Mouse (Mus musculus) mesoderm, embryonic 11.5 days (tissue): Measurements from ENCODE around the gene Tbc1d10a.

Source experiments
- DNase-seq: peaks from one replicate; pipeline ENCODE4 v3.0.0-alpha.2; 2012; ENCODE audit warnings: low read depth, low spot score

Tbc1d10a gene

GRCm38 (mm10) chr11:4186486-4187317 lies at the start of gene Tbc1d10a:
TSS of gene Tbc1d10a (plus strand) at chr11:4186789.
- DNase-seq = peak; percentile 97

- DNase-seq = no peak
These were observed 47.6 kb upstream of the Tbc1d10a start for GRCm38 (mm10) chr11:4138964-4139363.

DNA sequence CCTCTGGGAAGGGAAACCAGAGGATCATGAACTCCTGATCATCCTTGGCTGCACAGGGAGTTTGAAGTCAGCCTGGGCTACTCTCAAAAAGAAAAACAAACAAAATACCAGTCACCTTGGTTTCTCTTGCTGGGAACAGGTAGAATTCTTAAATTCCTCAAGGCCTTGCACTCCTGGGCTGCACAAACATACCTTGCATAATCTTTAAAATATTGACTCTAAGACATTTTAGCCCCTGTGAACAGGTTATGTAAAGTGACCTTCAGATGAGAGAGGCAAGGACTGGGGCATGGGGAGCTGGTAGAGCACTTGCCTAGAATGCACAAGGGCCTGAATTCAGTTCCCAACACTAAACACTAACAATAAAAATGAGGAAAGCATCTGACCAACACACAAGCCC lies 45.1 kb upstream of the Tbc1d10a start:
- no peak for DNase-seq

GRCm38 (mm10) chr11:4142352-4142751 lies 44.2 kb upstream of the Tbc1d10a start:
- DNase-seq = no peak

DNA sequence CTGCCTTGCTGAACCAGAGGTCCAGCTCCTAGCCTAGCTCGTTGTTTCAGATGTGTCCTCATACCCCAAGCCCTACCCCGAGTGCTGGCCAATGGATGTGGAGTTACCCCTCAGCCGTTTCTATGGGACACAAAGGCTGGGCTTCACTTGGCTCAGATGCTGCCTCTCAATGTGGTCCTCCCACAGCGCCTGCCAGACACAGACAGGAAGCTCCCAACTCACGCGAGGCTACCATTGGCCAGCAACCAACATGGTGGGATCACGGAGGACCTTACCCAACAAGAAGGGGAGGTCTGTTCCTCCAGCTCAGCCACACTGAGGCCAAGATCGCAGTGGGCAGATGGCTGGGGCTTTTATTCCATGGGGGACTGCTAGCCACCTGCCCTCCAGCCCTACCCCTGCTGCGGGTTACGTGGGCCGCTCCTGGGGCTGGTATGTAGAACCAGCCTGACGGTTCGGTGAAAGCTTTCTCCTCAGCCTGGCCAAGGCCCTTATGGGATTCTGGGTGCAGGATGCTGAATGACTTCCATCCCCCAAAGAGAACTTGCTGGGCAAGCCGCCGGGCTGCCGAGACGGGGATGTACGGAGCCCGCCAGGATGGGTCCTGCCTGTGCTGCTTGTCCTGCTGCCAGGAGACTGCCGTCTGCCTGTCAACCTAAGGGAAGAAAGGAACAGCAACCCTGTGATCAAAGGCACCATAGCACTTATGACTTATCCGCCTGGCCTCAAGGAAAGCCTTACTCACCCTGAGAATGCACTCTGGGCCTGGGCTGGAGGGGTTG lies 43.1 kb upstream of the Tbc1d10a start:
- DNase-seq = no peak

DNA sequence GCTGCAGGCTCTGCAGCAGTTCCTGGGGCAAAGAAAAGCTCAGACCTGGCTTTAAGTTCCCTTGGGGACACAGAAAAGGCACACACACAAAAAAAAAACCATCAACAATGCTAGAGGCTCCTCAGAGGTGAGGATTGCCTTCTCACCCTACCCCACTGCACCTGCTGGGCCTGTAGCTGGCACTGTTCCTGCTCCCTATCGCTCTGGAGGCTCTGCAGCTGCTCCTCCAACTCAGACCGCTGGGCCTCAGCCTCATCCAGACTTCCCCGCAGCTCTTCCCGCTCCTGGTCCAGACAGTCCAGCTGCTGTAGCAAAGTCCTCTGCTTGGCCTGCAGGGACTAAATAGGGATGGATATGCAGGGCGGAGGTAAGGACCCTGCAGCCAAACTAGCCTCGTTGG lies 40.2 kb upstream of the Tbc1d10a start:
- no peak for DNase-seq

- no peak for DNase-seq
These were observed 39.5 kb upstream of the Tbc1d10a start for GRCm38 (mm10) chr11:4147098-4147497.

GRCm38 (mm10) chr11:4148120-4148519 lies 38.5 kb upstream of the Tbc1d10a start:
- no peak for DNase-seq

DNA sequence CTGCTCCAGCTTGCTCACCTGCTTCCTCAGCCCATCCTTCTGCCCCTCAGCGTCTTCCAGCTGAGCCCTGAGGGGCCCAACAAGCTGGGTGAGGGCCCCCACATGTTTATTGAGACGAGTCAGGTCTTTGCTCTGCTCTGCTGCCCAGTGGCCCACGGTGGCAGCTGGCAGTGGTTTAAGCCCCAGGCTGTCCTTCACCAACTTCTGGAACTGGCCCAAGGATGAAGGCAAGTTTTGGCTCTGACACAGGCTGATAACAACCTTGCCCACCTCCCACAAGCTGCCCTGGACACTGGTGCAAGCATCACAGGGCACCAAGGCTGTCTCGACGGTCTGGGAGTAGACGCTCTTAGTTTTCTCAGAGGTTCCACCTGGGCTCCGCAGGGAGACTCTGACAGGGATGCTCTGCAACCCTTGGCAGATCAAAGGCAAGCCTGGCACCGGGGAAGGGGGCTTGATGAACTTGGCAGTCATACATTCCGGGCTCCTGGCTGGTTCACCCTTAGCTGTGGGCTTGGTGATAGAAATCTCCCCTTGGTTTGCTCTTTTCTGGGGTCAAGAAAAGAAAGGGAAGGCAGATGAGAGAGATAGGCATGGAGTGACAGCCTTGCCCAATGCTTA lies 37.9 kb upstream of the Tbc1d10a start:
- DNase-seq = no peak

- DNase-seq = no peak
These were observed 36.7 kb upstream of the Tbc1d10a start for GRCm38 (mm10) chr11:4149886-4150285.

DNA sequence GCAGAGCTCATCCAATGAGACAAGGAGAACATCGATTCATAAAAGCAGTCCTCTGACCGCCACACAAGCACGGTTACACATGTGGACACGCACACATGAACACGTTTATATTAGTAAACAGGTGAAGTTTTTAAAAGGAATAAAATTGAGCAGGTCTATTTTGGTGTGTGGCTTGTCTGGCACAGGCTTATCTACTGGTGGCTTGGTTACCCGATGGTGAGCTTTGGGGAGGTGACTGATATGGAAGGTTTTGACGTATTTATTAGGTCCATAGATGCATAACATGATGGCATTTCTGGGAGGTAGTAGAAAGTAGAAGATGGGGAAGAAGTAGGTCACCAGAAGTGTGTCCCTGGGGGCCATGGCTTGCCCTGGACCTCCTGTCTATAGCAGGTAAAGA lies 32.9 kb upstream of the Tbc1d10a start:
- DNase-seq = no peak

- DNase-seq = no peak
These were observed 30.9 kb upstream of the Tbc1d10a start for GRCm38 (mm10) chr11:4155641-4156040.

DNA sequence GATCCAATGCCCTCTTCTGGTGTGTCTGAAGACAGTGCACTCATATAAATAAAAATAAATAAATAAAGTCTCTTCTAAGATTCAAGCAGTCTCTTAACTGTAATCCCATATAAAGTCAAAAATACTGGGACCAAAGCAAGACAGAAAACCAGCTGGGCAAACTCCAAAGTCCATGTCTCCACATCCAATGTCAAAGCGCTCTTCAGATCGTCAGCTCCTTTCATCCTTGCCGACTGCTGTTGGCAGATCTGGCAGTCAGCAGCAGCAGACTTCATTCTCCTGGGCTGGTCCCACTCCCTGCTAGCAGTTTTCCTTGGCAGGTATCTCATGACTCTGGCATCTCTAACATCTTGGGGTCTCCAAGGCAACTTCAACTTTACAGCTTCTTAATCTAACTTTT lies 27.9 kb upstream of the Tbc1d10a start:
- no peak for DNase-seq

GRCm38 (mm10) chr11:4159808-4160708 lies 26.5 kb upstream of the Tbc1d10a start, which contains the start of the genes Ccdc157 and Sf3a1:
TSS of gene Ccdc157 (minus strand) at chr11:4160293.
TSS of gene Sf3a1 (plus strand) at chr11:4160350.
- peak; percentile 93 for DNase-seq

- DNase-seq = no peak
These were observed 25.7 kb upstream of the Tbc1d10a start for GRCm38 (mm10) chr11:4160758-4161480.

DNA sequence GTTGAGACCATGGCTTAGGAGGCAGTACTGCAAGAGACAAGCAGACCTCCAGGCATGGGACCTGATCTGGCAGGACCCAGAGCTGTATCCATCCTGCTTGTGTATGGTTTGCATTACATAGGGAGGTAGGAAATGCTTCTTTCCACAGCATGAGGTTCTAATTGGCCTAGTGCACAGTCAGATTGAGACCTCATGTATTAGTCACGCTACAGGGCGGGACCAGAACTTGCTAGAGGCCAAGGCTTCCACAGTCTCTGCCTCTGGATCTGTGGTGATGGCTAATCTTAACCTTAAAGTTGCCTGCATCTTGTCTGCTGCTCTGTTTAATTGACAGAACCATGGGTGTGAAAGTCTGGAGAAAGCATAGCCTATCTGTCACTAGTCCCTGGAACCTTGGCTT lies 21.9 kb upstream of the Tbc1d10a start:
- no peak for DNase-seq

DNA sequence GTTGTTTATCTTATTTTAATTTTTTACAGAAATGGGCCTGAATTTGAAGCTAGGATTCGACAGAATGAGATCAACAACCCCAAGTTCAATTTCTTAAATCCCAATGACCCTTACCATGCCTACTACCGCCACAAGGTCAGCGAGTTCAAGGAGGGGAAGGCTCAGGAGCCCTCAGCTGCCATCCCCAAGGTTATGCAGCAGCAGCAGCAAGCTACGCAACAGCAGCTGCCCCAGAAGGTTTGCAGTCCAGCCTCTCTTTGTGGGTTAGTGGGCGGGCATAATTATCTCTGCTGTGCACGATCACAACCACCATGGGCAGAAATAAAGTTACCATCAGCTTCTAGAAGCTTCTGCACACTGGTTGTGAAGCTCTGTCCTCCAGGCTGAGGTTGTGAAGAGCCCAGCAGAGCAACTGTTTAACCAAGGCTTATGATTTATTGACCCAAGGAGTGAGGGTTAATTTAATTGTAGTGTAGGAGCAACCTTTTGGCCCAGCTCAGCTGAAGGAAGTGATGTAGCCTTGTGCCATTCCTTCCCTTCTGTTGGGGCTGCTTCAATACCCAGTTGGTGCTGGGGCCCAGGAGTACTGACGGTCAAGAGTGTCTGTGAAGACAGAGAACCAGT lies 20.0 kb upstream of the Tbc1d10a start:
- DNase-seq = no peak

- no peak for DNase-seq
These were observed 12.0 kb upstream of the Tbc1d10a start for GRCm38 (mm10) chr11:4174586-4174985.

DNA sequence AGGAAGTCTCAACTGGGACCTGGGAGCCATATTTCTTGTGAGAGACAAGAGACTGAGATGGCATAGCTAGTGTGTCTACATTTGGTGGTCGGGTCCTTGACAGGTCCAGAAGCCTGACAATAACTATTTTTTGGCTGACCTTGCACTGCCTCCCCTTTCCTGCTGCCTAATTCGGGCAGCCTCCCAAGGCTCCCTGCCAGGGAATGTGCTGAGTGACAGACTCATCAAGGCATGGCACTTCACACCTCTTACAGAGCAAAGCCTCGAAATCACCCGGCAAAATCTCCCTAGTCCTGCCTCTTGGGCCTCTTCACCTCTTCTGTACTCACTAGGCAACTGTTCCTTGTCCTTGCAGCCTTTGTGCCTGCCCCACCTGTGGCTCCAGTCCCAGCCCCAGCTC lies 8.9 kb upstream of the Tbc1d10a start:
- no peak for DNase-seq

DNA sequence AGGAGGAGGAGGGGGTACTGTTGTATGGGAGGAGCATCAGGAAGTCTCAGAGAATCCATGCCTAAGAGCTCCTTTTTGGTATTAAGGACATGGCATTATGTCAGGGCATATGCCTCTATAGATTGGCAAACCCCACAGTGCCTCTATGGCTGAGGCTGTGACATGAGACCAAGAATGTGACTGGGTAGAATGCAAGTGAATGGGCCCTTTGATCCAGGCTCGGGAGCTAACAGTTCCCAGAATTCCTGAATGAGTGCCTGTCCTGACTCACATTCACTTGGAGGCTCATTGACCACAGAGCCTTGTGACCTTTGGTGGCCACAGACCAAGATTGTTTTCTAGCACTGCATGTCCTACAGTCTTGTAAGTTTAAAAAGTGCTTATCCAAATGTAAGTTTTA lies 4.5 kb upstream of the Tbc1d10a start:
- DNase-seq = peak; percentile 17
